Mouse (Mus musculus) midbrain, postnatal 0 days (tissue): ENCODE results near the gene Tgfbr3. TPM values are rescaled to one million over a fixed set of nuclear protein-coding genes. Genes with fewer than 3 reads are reported as not detected.

Experiments
- ATAC-seq: fragments of 200-750 bp; cut with Nextera tagmentation; 2 replicates; pipeline ENCODE4 v1.8.0; 2017; ENCODE audit warnings: moderate number of reproducible peaks, mild to moderate bottlenecking, moderate TSS enrichment, moderate library complexity; ENCODE audit not compliant: low FRiP score
- DNase-seq: peaks from one replicate; pipeline ENCODE4 v3.0.0-alpha.2; 2015; ENCODE audit warnings: low spot score
- H3K27ac ChIP-seq: fragments of 300-500 bp; sonication (generic); 2 replicates; pipeline ENCODE4 v1.5.1; 2014; ENCODE audit warnings: low read depth, mild to moderate bottlenecking, low read length, mixed read lengths
- H3K27me3 ChIP-seq: fragments of 300-500 bp; sonication (generic); 2 replicates; pipeline ENCODE4 v1.6.1; 2014; ENCODE audit warnings: low read length, control low read depth, mixed read lengths; ENCODE audit not compliant: insufficient read depth
- H3K36me3 ChIP-seq: fragments of 300-500 bp; sonication (generic); 2 replicates; pipeline ENCODE4 v1.6.1; 2014; ENCODE audit warnings: low read length, control low read depth, mixed read lengths; ENCODE audit not compliant: insufficient read depth
- H3K4me1 ChIP-seq: fragments of 300-500 bp; sonication (generic); 2 replicates; pipeline ENCODE4 v1.6.1; 2014; ENCODE audit warnings: mild to moderate bottlenecking, control low read depth, antibody characterized with exemption, low read length, mixed read lengths; ENCODE audit not compliant: insufficient read depth
- H3K4me2 ChIP-seq: fragments of 300-500 bp; sonication (generic); 2 replicates; pipeline ENCODE4 v1.6.1; 2014; ENCODE audit warnings: low read depth, mild to moderate bottlenecking, low read length, mixed read lengths; ENCODE audit not compliant: poor library complexity, severe bottlenecking
- H3K4me3 ChIP-seq: fragments of 300-500 bp; sonication (generic); 2 replicates; pipeline ENCODE4 v1.5.1; 2014; ENCODE audit warnings: low read depth, mild to moderate bottlenecking, low read length, moderate library complexity
- H3K9ac ChIP-seq: fragments of 300-500 bp; sonication (generic); replicated peaks from 2 replicates; pipeline ENCODE4 v1.6.1; 2014; ENCODE audit warnings: mild to moderate bottlenecking, low read length, moderate library complexity, mixed read lengths; ENCODE audit not compliant: poor library complexity, severe bottlenecking
- H3K9me3 ChIP-seq: fragments of 300-500 bp; sonication (generic); 2 replicates; pipeline ENCODE4 v1.6.1; 2016; ENCODE audit warnings: low read length, control low read depth
- CTCF ChIP-seq: IDR thresholded peaks from 2 replicates; pipeline ENCODE4 v1.5.1; 2016; ENCODE audit warnings: antibody characterized with exemption, mild to moderate bottlenecking
- WGBS: fragments of 180-500 bp; shearing (Covaris S2); extraction: QIAGEN DNeasy Blood & Tissue Kit; methylation state at CpG from one replicate; pipeline ENCODE4 v1.1.7; 2014; 5-methylcytosine and 5-hydroxymethylcytosine counted together
- polyA plus RNA-seq: library from polyadenylated mRNA; unstranded; fragments of >200 nt; fragmentation: Nextera tagmentation; extraction: Ambion mirVana; gene quantifications from 2 replicates; pipeline ENCODE4 v1.2.1, GENCODE M21; 2015
- total RNA-seq: library from RNA; depleted of rRNA; stranded (reverse); fragments of >200 nt; gene quantifications from 2 replicates; pipeline ENCODE4 v1.2.3, GENCODE M21; 2014

The Tgfbr3 gene
- total and polyA plus RNA-seq, 2 experiments from 2014 or later = 4.0 to 13.8 TPM

DNA sequence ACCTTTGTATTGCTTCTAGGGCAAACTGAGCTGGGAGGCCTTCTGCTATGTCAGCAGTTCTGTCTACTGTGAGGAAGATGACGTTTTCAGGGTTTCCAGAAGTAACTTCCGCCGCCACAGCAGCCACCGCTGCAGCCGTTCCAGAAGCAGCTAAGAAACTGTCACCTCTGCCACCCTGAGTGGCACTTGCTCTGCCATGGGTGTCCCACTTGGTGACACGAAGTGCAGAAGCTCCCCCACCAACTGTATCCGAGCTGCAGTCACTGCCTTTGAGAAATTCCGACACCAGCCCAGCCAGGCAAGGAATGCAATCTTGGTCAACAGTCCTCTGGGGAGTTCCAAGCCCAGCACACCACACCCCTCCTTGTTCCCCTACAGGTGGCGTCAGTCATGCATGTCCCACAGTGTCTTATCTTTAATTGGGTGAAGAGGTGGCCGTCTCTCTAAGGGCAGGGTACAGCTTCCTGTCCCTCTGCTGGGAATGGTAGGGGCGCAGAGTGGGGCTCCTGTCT lies 14.0 kb upstream of the Tgfbr3 start:
- WGBS = 54% methylated on average over 11 of the region's 11 CpGs
- ATAC-seq = no peak
- H3K36me3 ChIP-seq = no peaks in the 10 kb centered on the region
- H3K9ac ChIP-seq = no peak overlapping the region
- no peak for DNase-seq
- no peak overlapping the region for H3K4me2 ChIP-seq
- 0 out of 2 replicates have a peak, but pooled peaks cover 4% of the 10 kb centered on the region for H3K27me3 ChIP-seq
- no peaks in the 10 kb centered on the region for H3K9me3 ChIP-seq
- TF ChIP-seq CTCF = no peak
- no peaks in the 10 kb centered on the region for H3K4me1 ChIP-seq
- no peak overlapping the region for H3K27ac ChIP-seq
- no peak overlapping the region for H3K4me3 ChIP-seq

DNA sequence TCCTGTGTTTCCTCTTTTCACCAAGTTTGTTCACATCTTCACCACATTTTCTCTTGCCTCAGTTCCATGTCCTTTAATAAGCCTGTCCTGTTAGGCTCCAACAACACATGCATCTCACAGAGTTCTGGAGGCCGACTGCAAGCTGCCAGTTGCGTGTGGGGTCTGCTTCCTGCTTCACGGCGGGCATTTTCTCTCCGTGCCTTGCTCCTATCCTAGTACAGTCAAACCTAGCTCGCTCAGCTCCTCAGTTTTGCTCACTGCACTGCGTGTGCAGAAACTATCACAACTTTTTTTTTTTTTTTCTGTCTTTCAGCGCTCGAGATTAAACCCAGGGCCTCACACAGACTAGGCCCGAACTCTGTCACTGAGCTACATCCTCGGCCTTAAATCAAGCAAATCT lies 9.4 kb upstream of the Tgfbr3 start:
- H3K4me3 ChIP-seq = no peak overlapping the region
- H3K27me3 ChIP-seq = no peaks in the 10 kb centered on the region
- ATAC-seq (no peak), DNase-seq (no peak)
- TF ChIP-seq CTCF = no peak
- H3K4me1 ChIP-seq = no peaks in the 10 kb centered on the region
- H3K4me2 ChIP-seq = no peak overlapping the region
- no peaks in the 10 kb centered on the region for H3K9me3 ChIP-seq
- no peak overlapping the region for H3K9ac ChIP-seq
- H3K36me3 ChIP-seq = no peaks in the 10 kb centered on the region
- 84% methylated on average over 11 of the region's 11 CpGs for WGBS
- H3K27ac ChIP-seq = no peak overlapping the region

DNA sequence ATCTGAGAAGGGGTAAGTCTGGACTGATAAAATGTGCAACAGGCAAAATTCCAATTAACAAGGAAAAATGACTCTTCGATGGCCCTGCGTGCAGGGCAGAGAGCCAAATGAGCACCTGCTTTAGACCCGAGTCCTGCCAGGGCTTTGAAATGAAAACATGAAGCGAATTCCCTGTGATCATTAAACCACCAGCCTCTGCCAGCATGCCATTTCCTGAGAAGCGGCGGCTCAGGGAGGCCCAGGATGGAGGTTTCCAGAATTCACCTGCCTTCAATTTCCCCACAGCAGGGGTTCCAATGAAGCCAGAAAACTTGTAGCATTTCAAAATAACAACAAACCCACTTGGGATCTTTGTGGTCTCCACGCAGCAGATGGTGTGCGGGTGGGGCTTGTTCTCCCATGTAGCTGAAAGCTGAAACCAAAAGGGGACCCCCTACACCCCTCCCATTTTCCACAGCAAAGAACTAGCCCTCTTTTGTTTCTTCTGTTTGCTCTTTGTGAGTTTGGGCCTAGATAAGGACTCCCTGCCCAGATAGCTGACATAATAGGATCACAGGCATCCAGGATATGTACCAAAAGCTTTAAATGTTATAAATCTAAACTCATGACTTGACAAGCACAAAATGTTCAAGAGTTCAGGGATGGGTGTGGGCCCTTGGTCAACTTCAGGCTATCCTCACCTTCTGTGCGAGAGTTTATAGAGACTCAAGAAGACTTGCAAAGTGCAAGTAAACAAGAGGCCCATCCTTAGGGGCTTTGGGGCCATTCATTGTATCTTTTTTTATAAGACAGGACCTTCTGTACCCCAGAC lies 7.3 kb upstream of the Tgfbr3 start:
- 42% methylated on average over 9 of the region's 9 CpGs for WGBS
- Histone ChIP-seq H3K27me3 (0 out of 2 replicates have a peak, but pooled peaks cover under 1% of the 10 kb centered on the region), H3K9me3 (no peaks in the 10 kb centered on the region), H3K4me2 (no peak overlapping the region), H3K36me3 (no peaks in the 10 kb centered on the region), H3K4me1 (no peaks in the 10 kb centered on the region), H3K4me3 (no peak overlapping the region), H3K9ac (no peak overlapping the region), H3K27ac (no peak overlapping the region)
- no peak for TF ChIP-seq CTCF
- ATAC-seq (no peak), DNase-seq (peak; percentile 47)

DNA sequence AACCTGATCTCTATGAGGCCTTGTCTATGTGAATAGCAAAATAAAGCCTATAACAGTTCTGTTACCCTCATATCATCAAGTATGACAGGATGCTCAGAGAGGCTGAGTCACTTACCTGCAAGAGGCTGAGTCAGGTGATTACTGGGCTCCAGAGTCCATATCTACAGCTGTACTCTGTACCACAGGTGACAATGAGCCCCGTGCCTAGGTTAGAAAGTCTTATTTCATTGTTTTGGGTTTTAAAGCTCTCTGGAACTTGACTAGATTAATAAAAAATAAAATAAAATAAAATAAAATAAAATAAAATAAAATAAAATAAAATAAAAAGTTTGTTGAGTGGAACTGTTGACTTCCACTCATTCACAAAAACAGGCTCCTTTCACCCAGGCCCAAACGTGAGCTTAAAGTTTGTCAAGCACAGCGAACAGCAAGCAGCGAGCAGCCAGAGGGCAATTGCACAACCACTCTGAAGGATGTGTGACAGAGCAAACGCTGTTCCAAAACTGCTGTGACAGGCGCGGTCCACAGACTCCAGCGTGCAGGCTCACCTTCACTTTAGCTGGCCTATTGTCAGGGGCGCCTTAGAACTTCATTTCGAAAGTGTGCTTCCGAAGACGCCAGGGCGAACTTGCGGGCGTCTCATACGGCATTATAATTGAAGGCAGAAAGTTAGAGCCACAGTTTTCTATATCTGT lies 6.5 kb upstream of the Tgfbr3 start:
- H3K4me1 ChIP-seq = no peaks in the 10 kb centered on the region
- no peak overlapping the region for H3K4me2 ChIP-seq
- no peaks in the 10 kb centered on the region for H3K36me3 ChIP-seq
- ATAC-seq (no peak), DNase-seq (no peak)
- TF ChIP-seq CTCF = no peak
- 0 out of 2 replicates have a peak, but pooled peaks cover 6% of the 10 kb centered on the region for H3K27me3 ChIP-seq
- WGBS = 74% methylated on average over 16 of the region's 16 CpGs
- H3K9ac ChIP-seq = no peak overlapping the region
- H3K27ac ChIP-seq = no peak overlapping the region
- no peak overlapping the region for H3K4me3 ChIP-seq
- no peaks in the 10 kb centered on the region for H3K9me3 ChIP-seq

DNA sequence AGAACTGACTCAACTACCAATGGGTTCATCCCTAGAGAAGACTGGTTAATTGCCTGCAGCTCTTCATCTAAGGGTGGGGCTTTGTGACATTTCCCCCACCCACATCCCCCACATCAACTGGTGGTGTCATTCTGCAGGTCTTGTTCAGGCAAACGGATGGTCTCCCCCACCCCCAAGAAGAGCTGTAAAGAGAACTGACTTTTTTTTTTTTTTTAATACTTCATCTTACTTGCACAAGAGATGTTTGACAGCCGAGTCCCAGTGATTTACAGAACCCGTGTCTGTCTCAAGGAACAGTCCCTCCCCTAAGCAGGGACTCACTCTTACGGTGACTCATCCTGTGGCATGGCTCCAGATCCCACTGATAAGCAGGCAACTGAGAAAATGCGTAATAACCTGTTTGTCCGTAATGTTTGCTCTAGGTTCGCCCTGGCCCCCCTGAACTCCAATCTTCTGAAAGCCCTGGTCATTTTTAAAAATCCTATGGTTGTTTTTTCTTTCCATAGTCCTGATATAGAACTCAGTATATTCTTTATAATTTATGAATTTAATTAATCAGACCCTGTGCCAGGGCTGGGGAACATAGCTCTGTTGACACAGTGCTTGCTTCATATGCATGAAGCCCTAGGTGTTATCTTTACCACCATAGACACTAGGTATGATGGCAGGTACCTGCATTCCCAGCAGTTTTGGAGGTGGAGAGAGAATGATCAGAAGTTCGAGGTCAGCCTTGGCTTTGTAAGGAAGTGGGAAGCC lies 5.8 kb upstream of the Tgfbr3 start:
- no peak for TF ChIP-seq CTCF

More for the DNA sequence above, 5.8 kb upstream of the Tgfbr3 start:
- Histone ChIP-seq H3K27ac (no peak overlapping the region), H3K4me3 (no peak overlapping the region), H3K9ac (no peak overlapping the region), H3K27me3 (0 out of 2 replicates have a peak, but pooled peaks cover 8% of the 10 kb centered on the region), H3K4me1 (no peaks in the 10 kb centered on the region), H3K4me2 (no peak overlapping the region), H3K36me3 (no peaks in the 10 kb centered on the region), H3K9me3 (no peaks in the 10 kb centered on the region)
- no peak for ATAC-seq
- 75% methylated on average over 8 of the region's 8 CpGs for WGBS
- no peak for DNase-seq
